Mouse (Mus musculus) kidney, adult 2 months (tissue): ENCODE measurements around the gene Fhl1. TPM values are rescaled to one million over a fixed set of nuclear protein-coding genes. Genes with fewer than 3 reads are reported as not detected.

Experiments
- DNase-seq: peaks from one replicate; pipeline ENCODE4 v3.0.0; 2021
- H3K27ac ChIP-seq: fragments of 200-500 bp; 2 replicates; pipeline ENCODE4 v1.5.1; 2012; ENCODE audit warnings: low read depth, low read length, control low read depth, inconsistent platforms; ENCODE audit not compliant: insufficient read depth
- H3K27me3 ChIP-seq: fragments of 200-500 bp; replicated peaks from 2 replicates; pipeline ENCODE4 v1.6.1; 2012; ENCODE audit warnings: mild to moderate bottlenecking, moderate library complexity, low read length, inconsistent platforms; ENCODE audit not compliant: control insufficient read depth, insufficient read depth
- H3K36me3 ChIP-seq: fragments of 200-500 bp; 2 replicates; pipeline ENCODE4 v1.6.1; 2012; ENCODE audit warnings: mild to moderate bottlenecking, moderate library complexity, low read length, inconsistent platforms; ENCODE audit not compliant: control insufficient read depth, insufficient read depth
- H3K4me1 ChIP-seq: fragments of 200-500 bp; 2 replicates; pipeline ENCODE4 v1.6.1; 2011; ENCODE audit warnings: low read length; ENCODE audit not compliant: control insufficient read depth, insufficient read depth
- H3K4me3 ChIP-seq: fragments of 200-500 bp; 2 replicates; pipeline ENCODE4 v1.5.1; 2011; ENCODE audit warnings: mild to moderate bottlenecking, low read depth, low read length, control low read depth; ENCODE audit not compliant: insufficient read depth
- CTCF ChIP-seq: fragments of 200-500 bp; conservative IDR thresholded peaks from 2 replicates; pipeline ENCODE4 v1.5.1; 2011; ENCODE audit warnings: low read depth, mild to moderate bottlenecking, control low read depth, low read length, moderate library complexity, mixed read lengths; ENCODE audit not compliant: insufficient read depth, insufficient read length
- POLR2A ChIP-seq: fragments of 200-500 bp; IDR thresholded peaks from one replicate; pipeline ENCODE4 v1.6.1; 2011; ENCODE audit warnings: low read depth, low read length, control low read depth
- WGBS: fragments of 180-500 bp; shearing (Covaris S2); methylation state at CpG from one replicate; pipeline ENCODE4 v1.1.7; 2018; 5-methylcytosine and 5-hydroxymethylcytosine counted together
- polyA plus RNA-seq: library from polyadenylated mRNA; depleted of rRNA; stranded (reverse); fragments of >200 nt; gene quantifications from 2 replicates; pipeline ENCODE4 v1.2.3, GENCODE M21; 2012; rRNA removed

Gene Fhl1
- polyA plus RNA-seq, 1 experiment, result 165 TPM

GRCm38 (mm10) chrX:56835842-56836241 lies 104.3 kb downstream of the Fhl1 start:
- H3K4me1 ChIP-seq, result no peaks in the 10 kb centered on the region
- TF ChIP-seq CTCF (no peak), POLR2A (no peak)
- no peak overlapping the region for H3K4me3 ChIP-seq
- no peaks in the 10 kb centered on the region for H3K36me3 ChIP-seq
- no peaks in the 10 kb centered on the region for H3K27me3 ChIP-seq
- no peak for DNase-seq
- H3K27ac ChIP-seq, result no peak overlapping the region
- WGBS, result 80% methylated on average over 6 of the region's 6 CpGs

- no peaks in the 10 kb centered on the region for H3K27me3 ChIP-seq
- TF ChIP-seq CTCF (peak; percentile 26; the same call in 1 of the 2 replicates), POLR2A (no peak)
- no peaks in the 10 kb centered on the region for H3K4me1 ChIP-seq
- DNase-seq, result peak; percentile 32
- H3K4me3 ChIP-seq, result no peak overlapping the region
- H3K27ac ChIP-seq, result no peak overlapping the region
- H3K36me3 ChIP-seq, result no peaks in the 10 kb centered on the region
These were observed 107.8 kb downstream of the Fhl1 start for GRCm38 (mm10) chrX:56839369-56839768.

GRCm38 (mm10) chrX:56841255-56841654 lies 109.7 kb downstream of the Fhl1 start:
- no peak for DNase-seq
- TF ChIP-seq CTCF (no peak), POLR2A (no peak)
- WGBS, result 35% methylated on average over 5 of the region's 5 CpGs
- H3K4me3 ChIP-seq, result no peak overlapping the region
- no peaks in the 10 kb centered on the region for H3K4me1 ChIP-seq
- no peaks in the 10 kb centered on the region for H3K27me3 ChIP-seq
- H3K27ac ChIP-seq, result no peak overlapping the region
- no peaks in the 10 kb centered on the region for H3K36me3 ChIP-seq

Other genes starting within 250 kb of the Fhl1 start
- not detected in 2 replicates for gene Gm10477, start 207.0 kb upstream of the Fhl1 start, polyA plus RNA-seq
- not detected in 2 replicates for gene Gm648, start 182.2 kb upstream of the Fhl1 start, polyA plus RNA-seq
- gene Mmgt1, start 133.7 kb upstream of the Fhl1 start, polyA plus RNA-seq, result 11.0 and 12.8 TPM in 2 replicates
- 22.8 and 25.5 TPM in 2 replicates for gene Slc9a6, start 122.0 kb upstream of the Fhl1 start, polyA plus RNA-seq
- 0.02 and 0.10 TPM in 2 replicates for gene Map7d3, start 90.5 kb downstream of the Fhl1 start, polyA plus RNA-seq
- 2.5 and 5.0 TPM in 2 replicates for gene Adgrg4, start 138.4 kb downstream of the Fhl1 start, polyA plus RNA-seq